Mouse (Mus musculus): ENCODE measurements around the gene Txndc2. TPM values are rescaled to one million over a fixed set of nuclear protein-coding genes. Genes with fewer than 3 reads are reported as not detected.

The Txndc2 gene
- polyA plus RNA-seq, 1 experiment from 2014 or later, result 0.15 TPM

Other genes with a start within 250 kb of the Txndc2 start
- not detected in 2 replicates for gene Tmem232, start 101.4 kb downstream of the Txndc2 start, polyA plus RNA-seq (2016; fragmentation: Nextera tagmentation; extraction: Ambion mirVana)
- 201 and 202 TPM in 2 replicates for gene Vapa, start 28.6 kb downstream of the Txndc2 start, polyA plus RNA-seq (2016; fragmentation: Nextera tagmentation; extraction: Ambion mirVana)
- gene Rab31, start 130.6 kb upstream of the Txndc2 start, polyA plus RNA-seq (2016; fragmentation: Nextera tagmentation; extraction: Ambion mirVana), result 54.0 and 58.2 TPM in 2 replicates
- gene Ppp4r1, start 140.4 kb upstream of the Txndc2 start, polyA plus RNA-seq (2016; fragmentation: Nextera tagmentation; extraction: Ambion mirVana), result 61.7 and 63.9 TPM in 2 replicates
- 57.4 and 57.8 TPM in 2 replicates for gene Ralbp1, start 243.6 kb upstream of the Txndc2 start, polyA plus RNA-seq (2016; fragmentation: Nextera tagmentation; extraction: Ambion mirVana)